18 mouse cellular contexts compared by ENCODE assay signal in genomic region chr1:88946374-88946773, GRCm38 (mm10).
"Had no signal": no experiment of that assay in that cellular context is flagged by ENCODE, and none has a peak within 500 bp of the region (broad histone marks: within the 10 kb centered on the region; RNA-seq: fewer than 3 reads in every experiment).

No protein-coding gene starts in this region.

- H3K4me2 ChIP-seq: limb, embryonic 12.5 days; limb, embryonic 15.5 days; liver, embryonic 11.5 days; lung, embryonic 14.5 days had no signal

- DNase-seq: kidney, adult 18-20 months; kidney, adult 9 months; kidney, postnatal 14 days; kidney, postnatal 4 days; left cerebral cortex, postnatal 4 days; liver, postnatal 0 days; lung, embryonic 14.5 days; midbrain, embryonic 14.5 days; spleen, adult 18-20 months; thymus, adult 18-20 months; thymus, postnatal 36 days had no signal

- H3K4me3 ChIP-seq: limb, embryonic 12.5 days; limb, embryonic 15.5 days had no signal

- H3K27me3 ChIP-seq: limb, embryonic 12.5 days; limb, embryonic 15.5 days had no signal

- H3K27ac ChIP-seq: limb, embryonic 12.5 days; limb, embryonic 15.5 days; liver, embryonic 14.5 days; macrophage had no signal

- H3K4me1 ChIP-seq: limb, embryonic 12.5 days; limb, embryonic 15.5 days had no signal

- H3K36me3 ChIP-seq: limb, embryonic 12.5 days; limb, embryonic 15.5 days had no signal

- ATAC-seq: intestine, embryonic 16.5 days; liver, postnatal 0 days; lung, postnatal 0 days had no signal

- H3K9ac ChIP-seq: limb, embryonic 12.5 days; limb, embryonic 15.5 days; liver, embryonic 14.5 days; liver, postnatal 0 days; lung, embryonic 14.5 days had no signal
